Mouse (Mus musculus) MEL (cell line): ENCODE data around the gene Slc35c2. TPM values are rescaled to one million over a fixed set of nuclear protein-coding genes. Genes with fewer than 3 reads are reported as not detected.

Source experiments
- DNase-seq: peaks from one replicate; pipeline ENCODE4 v3.0.0; 2011; ENCODE audit warnings: low read depth, low spot score
- H3K27ac ChIP-seq: 2 replicates; pipeline ENCODE4 v1.5.1; 2012; ENCODE audit warnings: low read depth, mild to moderate bottlenecking, control low read depth, low read length, moderate library complexity; ENCODE audit not compliant: control insufficient read depth
- H3K27me3 ChIP-seq, 2 experiments: fragments of 150-350 bp in 1 of 2; sonication (generic) in 1 of 2; 2 replicates each; pipeline ENCODE4 v1.6.1; 2012; ENCODE audit warnings: low read length in 2 of 2, mild to moderate bottlenecking in 2 of 2, improper control_type of control experiment in 1 of 2, moderate library complexity in 1 of 2; ENCODE audit not compliant: insufficient read depth in 2 of 2, control insufficient read depth in 1 of 2
- H3K36me3 ChIP-seq, 2 experiments: 2 replicates each; pipeline ENCODE4 v1.6.1; 2012 to 2014; ENCODE audit warnings: low read length in 2 of 2, improper control_type of control experiment in 1 of 2, inconsistent platforms in 1 of 2, mild to moderate bottlenecking in 1 of 2; ENCODE audit not compliant: insufficient read depth in 2 of 2, control insufficient read depth in 1 of 2
- H3K4me1 ChIP-seq, 2 experiments: fragments of 150-350 bp in 1 of 2; sonication (generic) in 1 of 2; 2 replicates each; pipeline ENCODE4 v1.6.1; 2012; ENCODE audit warnings: low read length in 2 of 2, improper control_type of control experiment in 1 of 2, mild to moderate bottlenecking in 1 of 2; ENCODE audit not compliant: insufficient read depth in 2 of 2, control insufficient read depth in 1 of 2
- H3K4me3 ChIP-seq, 2 experiments: fragments of 150-350 bp in 1 of 2; sonication (generic) in 1 of 2; 2 replicates each; pipeline ENCODE4 v1.5.1; 2012; ENCODE audit warnings: low read depth in 2 of 2, low read length in 2 of 2, mild to moderate bottlenecking in 2 of 2, moderate library complexity in 2 of 2, control low read depth in 1 of 2, improper control_type of control experiment in 1 of 2; ENCODE audit not compliant: control insufficient read depth in 1 of 2, insufficient read depth in 1 of 2
- H3K79me2 ChIP-seq: 2 replicates; pipeline ENCODE4 v1.6.1; 2012; ENCODE audit warnings: mild to moderate bottlenecking, low read length, moderate library complexity; ENCODE audit not compliant: control insufficient read depth, poor library complexity, insufficient read depth
- H3K9ac ChIP-seq: 2 replicates; pipeline ENCODE4 v1.6.1; 2012; ENCODE audit warnings: low read depth, mild to moderate bottlenecking, control low read depth, low read length, moderate library complexity; ENCODE audit not compliant: control insufficient read depth, poor library complexity, severe bottlenecking
- H3K9me3 ChIP-seq: fragments of 150-350 bp; sonication (generic); replicated peaks from 2 replicates; pipeline ENCODE4 v1.6.1; 2012; ENCODE audit warnings: mild to moderate bottlenecking, low read length, improper control_type of control experiment, moderate library complexity; ENCODE audit not compliant: insufficient read depth
- CTCF ChIP-seq, 3 experiments: IDR thresholded peaks in 2 of 3; conservative IDR thresholded peaks in 1 of 3; 2 replicates each; pipeline ENCODE4 v1.5.1; 2011 to 2012; ENCODE audit warnings: low read length in 3 of 3, low read depth in 2 of 3, mild to moderate bottlenecking in 2 of 3, improper control_type of control experiment in 1 of 3, inconsistent platforms in 1 of 3, mixed read lengths in 1 of 3, moderate library complexity in 1 of 3; ENCODE audit not compliant: control insufficient read depth in 1 of 3, insufficient read depth in 1 of 3, poor library complexity in 1 of 3, severe bottlenecking in 1 of 3
- E2F4 ChIP-seq: IDR thresholded peaks from 2 replicates; pipeline ENCODE4 v1.6.1; 2011; ENCODE audit warnings: low read depth, low read length, improper control_type of control experiment, borderline replicate concordance
- EP300 ChIP-seq, 2 experiments: IDR thresholded peaks; 2 replicates each; pipeline ENCODE4 v1.6.1; 2011; ENCODE audit warnings: improper control_type of control experiment in 2 of 2, low read length in 2 of 2, low read depth in 1 of 2, mild to moderate bottlenecking in 1 of 2
- GABPA ChIP-seq: IDR thresholded peaks from 2 replicates; pipeline ENCODE4 v1.6.1; 2012; ENCODE audit warnings: low read depth, mild to moderate bottlenecking, inconsistent platforms, low read length, improper control_type of control experiment, moderate library complexity
- GATA1 ChIP-seq: IDR thresholded peaks from 2 replicates; pipeline ENCODE4 v1.6.1; 2011; ENCODE audit warnings: low read depth, low read length, improper control_type of control experiment
- JUND ChIP-seq: IDR thresholded peaks from 2 replicates; pipeline ENCODE4 v1.6.1; 2011; ENCODE audit warnings: low read depth, mild to moderate bottlenecking, improper control_type of control experiment, low read length
- KAT2A ChIP-seq: conservative IDR thresholded peaks from 2 replicates; pipeline ENCODE4 v1.6.1; 2012; ENCODE audit warnings: low read depth, low read length, improper control_type of control experiment, inconsistent platforms
- MAFK ChIP-seq: IDR thresholded peaks from 2 replicates; pipeline ENCODE4 v1.6.1; 2011; ENCODE audit warnings: low read depth, mild to moderate bottlenecking, low read length, improper control_type of control experiment, borderline replicate concordance
- MAZ ChIP-seq: IDR thresholded peaks from 2 replicates; pipeline ENCODE4 v1.6.1; 2012; ENCODE audit warnings: low read depth, mild to moderate bottlenecking, inconsistent platforms, low read length, improper control_type of control experiment
- MEF2A ChIP-seq: IDR thresholded peaks from 2 replicates; pipeline ENCODE4 v1.6.1; 2014; ENCODE audit warnings: low read depth, mild to moderate bottlenecking, inconsistent platforms, low read length, improper control_type of control experiment; ENCODE audit not compliant: poor library complexity, insufficient replicate concordance, severe bottlenecking; ENCODE audit errors: extremely low read depth
- MXI1 ChIP-seq: IDR thresholded peaks from 2 replicates; pipeline ENCODE4 v1.6.1; 2011; ENCODE audit warnings: mild to moderate bottlenecking, low read depth, low read length, improper control_type of control experiment
- MYB ChIP-seq: IDR thresholded peaks from 2 replicates; pipeline ENCODE4 v1.6.1; 2011; ENCODE audit warnings: mild to moderate bottlenecking, low read depth, low read length, improper control_type of control experiment
- NELFE ChIP-seq: IDR thresholded peaks from 2 replicates; pipeline ENCODE4 v1.6.1; 2011; ENCODE audit warnings: low read depth, low read length, improper control_type of control experiment
- NRF1 ChIP-seq: IDR thresholded peaks from 2 replicates; pipeline ENCODE4 v1.6.1; 2014; ENCODE audit warnings: low read depth, mild to moderate bottlenecking, inconsistent platforms, low read length, improper control_type of control experiment, moderate library complexity; ENCODE audit not compliant: poor library complexity, insufficient read depth, severe bottlenecking
- POLR2AphosphoS5 ChIP-seq: IDR thresholded peaks from 2 replicates; pipeline ENCODE4 v1.6.1; 2012; ENCODE audit warnings: low read depth, borderline replicate concordance, mild to moderate bottlenecking, inconsistent platforms, low read length, moderate library complexity, mixed read lengths
- RAD21 ChIP-seq: IDR thresholded peaks from 2 replicates; pipeline ENCODE4 v1.6.1; 2011; ENCODE audit warnings: mild to moderate bottlenecking, low read depth, low read length, improper control_type of control experiment
- SIN3A ChIP-seq: IDR thresholded peaks from 2 replicates; pipeline ENCODE4 v1.6.1; 2012; ENCODE audit warnings: low read length, improper control_type of control experiment, inconsistent platforms
- SMC3 ChIP-seq: IDR thresholded peaks from 2 replicates; pipeline ENCODE4 v1.6.1; 2011; ENCODE audit warnings: low read depth, low read length, improper control_type of control experiment
- TAL1 ChIP-seq: IDR thresholded peaks from 2 replicates; pipeline ENCODE4 v1.6.1; 2012; ENCODE audit warnings: mild to moderate bottlenecking, inconsistent platforms, low read length, moderate library complexity, mixed read lengths
- USF1 ChIP-seq: IDR thresholded peaks from 2 replicates; pipeline ENCODE4 v1.6.1; 2014; ENCODE audit warnings: low read depth, mild to moderate bottlenecking, inconsistent platforms, low read length, improper control_type of control experiment, moderate library complexity
- USF2 ChIP-seq, 2 experiments: IDR thresholded peaks; 2 replicates each; pipeline ENCODE4 v1.6.1; 2011 to 2012; ENCODE audit warnings: improper control_type of control experiment in 2 of 2, low read length in 2 of 2, borderline replicate concordance in 1 of 2, inconsistent platforms in 1 of 2, low read depth in 1 of 2, mild to moderate bottlenecking in 1 of 2; ENCODE audit not compliant: insufficient read depth in 1 of 2
- ZC3H11A ChIP-seq: IDR thresholded peaks from 2 replicates; pipeline ENCODE4 v1.6.1; 2012; ENCODE audit warnings: low read depth, mild to moderate bottlenecking, inconsistent platforms, low read length, improper control_type of control experiment
- ZKSCAN1 ChIP-seq: IDR thresholded peaks from 2 replicates; pipeline ENCODE4 v1.6.1; 2012; ENCODE audit warnings: low read depth, mild to moderate bottlenecking, inconsistent platforms, low read length, improper control_type of control experiment, moderate library complexity
- ZNF384 ChIP-seq: IDR thresholded peaks from 2 replicates; pipeline ENCODE4 v1.6.1; 2012; ENCODE audit warnings: low read depth, mild to moderate bottlenecking, inconsistent platforms, low read length, improper control_type of control experiment
- polyA plus RNA-seq, 2 experiments: library from polyadenylated mRNA; stranded (reverse) in 1 of 2; unstranded in 1 of 2; fragments of >175 nt in 1 of 2; fragments of >200 nt in 1 of 2; gene quantifications; 2 replicates each; pipeline versions ENCODE4 v1.2.1 to v1.2.4; 2012; ENCODE audit warnings: low replicate concordance in 2 of 2, low read depth in 1 of 2; ENCODE audit not compliant: insufficient read length in 2 of 2, insufficient read depth in 1 of 2, missing spikeins in 1 of 2
- total RNA-seq: library from RNA; depleted of rRNA; stranded (reverse); fragments of 300-350 nt; gene quantifications from 2 replicates; pipeline ENCODE4 v1.2.3, GENCODE M21; 2012

Gene Slc35c2
- total and polyA plus RNA-seq, 3 experiments: 64.9 to 121 TPM; not detected in 1

- Histone ChIP-seq H3K79me2 (no peaks in the 10 kb centered on the region), H3K27me3 (no peaks in the 10 kb centered on the region), H3K36me3 (no peaks in the 10 kb centered on the region), H3K9me3 (no peaks in the 10 kb centered on the region), H3K9ac (no peak overlapping the region), H3K4me3 (no peak overlapping the region), H3K27ac (no peak overlapping the region), H3K4me1 (no peaks in the 10 kb centered on the region)
- peak; percentile 33 for DNase-seq
- peak; percentile 34 to 84 (median 76) for TF ChIP-seq CTCF (IDR thresholded peaks at IDR 0.05 in 2 of 3, conservative IDR thresholded peaks at IDR 0.05 in 1 of 3; ENCODE audit: control insufficient read depth in 1 of 3, insufficient read depth in 1 of 3, low read depth in 2 of 3, low read length in 3 of 3, poor library complexity in 1 of 3, severe bottlenecking in 1 of 3)
- TF ChIP-seq SMC3: peak; percentile 75
- no peak for TF ChIP-seq MXI1
- TF ChIP-seq EP300 (IDR thresholded peaks at IDR 0.05; ENCODE audit: low read depth in 1 of 2, low read length in 2 of 2): no peak
- no peak for TF ChIP-seq ZNF384
- TF ChIP-seq ZC3H11A: peak; percentile 54
- no peak for TF ChIP-seq TAL1
- TF ChIP-seq NELFE: no peak
- no peak for TF ChIP-seq MAZ
- TF ChIP-seq MYB: no peak
- TF ChIP-seq USF1: no peak
- TF ChIP-seq E2F4: no peak
- no peak for TF ChIP-seq USF2 (IDR thresholded peaks at IDR 0.05; ENCODE audit: borderline replicate concordance in 1 of 2, insufficient read depth in 1 of 2, low read depth in 1 of 2, low read length in 2 of 2)
- no peak for TF ChIP-seq SIN3A
- TF ChIP-seq RAD21: peak; percentile 69
- TF ChIP-seq MAFK: no peak
- TF ChIP-seq GATA1: no peak
- no peak for TF ChIP-seq POLR2AphosphoS5
- TF ChIP-seq GABPA: no peak
These were observed 11.8 kb downstream of the Slc35c2 start for GRCm38 (mm10) chr2:165275824-165276223.

- TF ChIP-seq JUND (no peak), ZKSCAN1 (no peak), MEF2A (no peak), ZNF384 (no peak), CTCF (IDR thresholded peaks at IDR 0.05 in 2 of 3, conservative IDR thresholded peaks at IDR 0.05 in 1 of 3; ENCODE audit: control insufficient read depth in 1 of 3, insufficient read depth in 1 of 3, low read depth in 2 of 3, low read length in 3 of 3, poor library complexity in 1 of 3, severe bottlenecking in 1 of 3) (no peak), MYB (no peak), ZC3H11A (no peak), TAL1 (no peak), NRF1 (no peak), KAT2A (no peak), MAFK (no peak)
- TF ChIP-seq, all 39 proteins: peak for 0
- no peak overlapping the region for H3K9ac ChIP-seq
- no peaks in the 10 kb centered on the region for H3K36me3 ChIP-seq
These were observed 12.5 kb downstream of the Slc35c2 start for GRCm38 (mm10) chr2:165275124-165275640.

More at GRCm38 (mm10) chr2:165275124-165275640, 12.5 kb downstream of the Slc35c2 start:
- H3K27ac ChIP-seq: no peak overlapping the region
- no peaks in the 10 kb centered on the region for H3K79me2 ChIP-seq
- no peaks in the 10 kb centered on the region for H3K27me3 ChIP-seq
- H3K4me1 ChIP-seq: no peaks in the 10 kb centered on the region
- no peaks in the 10 kb centered on the region for H3K9me3 ChIP-seq
- H3K4me3 ChIP-seq: no peak overlapping the region
- no peak for DNase-seq
